Mouse (Mus musculus) lung, adult 2 months (tissue): ENCODE data around the gene Grik2. TPM values are rescaled to one million over a fixed set of nuclear protein-coding genes. Genes with fewer than 3 reads are reported as not detected.
"Not testable (repeated sequence)": the region's sequence is repeated elsewhere in the genome, so short reads cannot be mapped to it uniquely, and the experiment has no call there.

Experiments used
- DNase-seq: peaks from one replicate; pipeline ENCODE4 v3.0.0; 2022
- H3K4me1 ChIP-seq: fragments of 200-500 bp; 2 replicates; pipeline ENCODE4 v1.6.1; 2011; ENCODE audit warnings: low read length; ENCODE audit not compliant: control insufficient read depth, insufficient read depth
- H3K4me3 ChIP-seq: fragments of 200-500 bp; replicated peaks from 2 replicates; pipeline ENCODE3; 2011; ENCODE audit warnings: low read depth, mild to moderate bottlenecking, control low read depth, low read length; ENCODE audit errors: extremely low read depth
- CTCF ChIP-seq: fragments of 200-500 bp; IDR thresholded peaks from 2 replicates; pipeline ENCODE4 v1.5.1; 2011; ENCODE audit warnings: mild to moderate bottlenecking, low read length, control low read depth; ENCODE audit not compliant: insufficient read depth
- POLR2A ChIP-seq: fragments of 200-500 bp; IDR thresholded peaks from 2 replicates; pipeline ENCODE4 v1.6.1; 2011; ENCODE audit warnings: low read depth, mild to moderate bottlenecking, control low read depth, low read length, borderline replicate concordance; ENCODE audit errors: extremely low read depth
- WGBS: fragments of 180-500 bp; shearing (Covaris S2); methylation state at CpG from one replicate; pipeline ENCODE4 v1.1.7; 2018; 5-methylcytosine and 5-hydroxymethylcytosine counted together
- polyA plus RNA-seq: library from polyadenylated mRNA; depleted of rRNA; stranded (reverse); fragments of >200 nt; gene quantifications from 2 replicates; pipeline ENCODE4 v1.2.3, GENCODE M21; 2012

The Grik2 gene
- polyA plus RNA-seq, 1 experiment = 0.54 TPM

- 66% methylated on average over 1 of the region's 1 CpGs for WGBS
- no peak overlapping the region for H3K4me3 ChIP-seq
- no peak for DNase-seq
- H3K4me1 ChIP-seq = no peaks in the 10 kb centered on the region
- TF ChIP-seq POLR2A = no peak
- TF ChIP-seq CTCF = no peak
Measured at GRCm38 (mm10) chr10:49497302-49497701, 291.3 kb downstream of the Grik2 start.

GRCm38 (mm10) chr10:49481439-49481838 is 307.1 kb downstream of the Grik2 start:
- Histone ChIP-seq H3K4me3 (no peak overlapping the region), H3K4me1 (no peaks in the 10 kb centered on the region)
- DNase-seq = no peak
- TF ChIP-seq CTCF (no peak), POLR2A (no peak)
- WGBS = 72% methylated on average over 4 of the region's 4 CpGs

GRCm38 (mm10) chr10:49480085-49480749 is 308.3 kb downstream of the Grik2 start:
- DNase-seq = no peak
- no peak for TF ChIP-seq POLR2A
- TF ChIP-seq CTCF = no peak
- Histone ChIP-seq H3K4me1 (no peaks in the 10 kb centered on the region), H3K4me3 (no peak overlapping the region)
- 70% methylated on average over 5 of the region's 5 CpGs for WGBS

DNA sequence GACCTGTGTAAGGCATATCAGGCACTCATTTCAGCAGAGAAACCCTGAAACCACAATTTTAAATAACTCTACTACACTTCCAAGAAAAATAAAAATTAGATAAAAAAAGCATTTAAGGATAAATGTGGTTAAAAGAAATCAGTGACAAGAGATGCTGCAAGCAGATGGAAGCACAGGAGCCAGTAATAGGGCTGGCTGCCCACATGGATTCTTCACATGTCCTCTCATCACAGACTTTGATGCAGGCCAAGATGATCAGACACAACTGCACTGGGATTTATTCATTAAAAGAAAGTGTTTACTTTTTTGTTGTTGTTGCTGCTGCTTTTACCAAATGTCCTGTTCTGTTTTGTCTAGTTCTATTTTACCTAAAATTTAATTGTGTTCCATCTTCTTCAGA is 315.0 kb downstream of the Grik2 start:
- TF ChIP-seq POLR2A (no peak), CTCF (no peak)
- Histone ChIP-seq H3K4me3 (no peak overlapping the region), H3K4me1 (no peaks in the 10 kb centered on the region)
- no peak for DNase-seq

GRCm38 (mm10) chr10:49456791-49457190 is 331.8 kb downstream of the Grik2 start:
- H3K4me3 ChIP-seq = no peak overlapping the region
- H3K4me1 ChIP-seq = no peaks in the 10 kb centered on the region
- TF ChIP-seq CTCF = no peak
- TF ChIP-seq POLR2A = no peak
- 90% methylated on average over 2 of the region's 2 CpGs for WGBS
- no peak for DNase-seq

DNA sequence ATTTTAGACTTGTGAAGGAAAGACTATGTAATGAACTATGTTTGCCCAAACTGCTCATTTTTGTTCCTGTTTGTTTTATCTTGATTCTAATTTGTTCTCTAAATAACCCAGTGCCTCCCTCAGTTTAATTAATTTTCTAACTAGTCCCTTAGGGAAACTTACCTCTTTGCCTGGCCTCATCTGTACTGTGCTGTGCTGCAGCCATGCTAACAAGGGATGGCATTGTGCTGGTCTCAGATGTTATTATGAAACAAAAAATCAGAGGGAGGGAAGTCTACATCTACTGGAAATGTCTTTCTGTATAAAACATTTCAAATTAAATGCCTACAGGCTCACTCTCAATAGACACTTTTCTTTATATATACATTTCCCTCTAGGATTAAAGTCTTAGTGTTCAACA is 335.0 kb downstream of the Grik2 start:
- TF ChIP-seq CTCF = no peak
- TF ChIP-seq POLR2A = no peak
- DNase-seq = no peak
- no peak overlapping the region for H3K4me3 ChIP-seq
- H3K4me1 ChIP-seq = no peaks in the 10 kb centered on the region

GRCm38 (mm10) chr10:49441369-49441768 is 347.2 kb downstream of the Grik2 start:
- Histone ChIP-seq H3K4me1 (no peaks in the 10 kb centered on the region), H3K4me3 (no peak overlapping the region)
- TF ChIP-seq POLR2A (no peak), CTCF (no peak)
- 77% methylated on average over 1 of the region's 1 CpGs for WGBS
- DNase-seq = no peak

GRCm38 (mm10) chr10:49437057-49437456 is 351.5 kb downstream of the Grik2 start:
- H3K4me1 ChIP-seq = no peaks in the 10 kb centered on the region
- no peak for DNase-seq
- no peak overlapping the region for H3K4me3 ChIP-seq
- whole genome bisulfite sequencing = 64% methylated on average over 2 of the region's 2 CpGs
- TF ChIP-seq CTCF = no peak
- TF ChIP-seq POLR2A = no peak

- no peak for DNase-seq
- Histone ChIP-seq H3K4me3 (no peak overlapping the region), H3K4me1 (no peaks in the 10 kb centered on the region)
- TF ChIP-seq POLR2A = no peak
- no peak for TF ChIP-seq CTCF
- 81% methylated on average over 2 of the region's 2 CpGs for WGBS
Measured at GRCm38 (mm10) chr10:49436301-49436700, 352.3 kb downstream of the Grik2 start.

DNA sequence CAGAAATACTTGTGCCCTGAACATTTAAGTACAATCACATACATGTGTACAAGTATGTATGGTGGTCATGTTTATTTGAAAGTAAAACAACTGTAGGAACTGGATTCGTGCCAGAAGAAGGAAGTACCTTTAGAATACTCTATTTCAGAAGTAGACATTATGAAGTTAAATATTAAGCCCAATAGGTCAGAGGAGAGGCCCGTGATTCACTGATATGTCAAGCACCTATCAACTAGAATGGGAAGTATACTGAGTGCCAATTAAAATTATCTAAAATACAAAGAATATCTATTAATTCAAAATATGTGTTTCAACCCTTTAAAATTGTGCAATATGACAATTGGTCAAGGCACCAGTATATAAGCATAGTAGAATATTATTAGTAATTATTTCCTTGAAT is 355.7 kb downstream of the Grik2 start:
- 56% methylated on average over 2 of the region's 2 CpGs for WGBS
- Histone ChIP-seq H3K4me3 (no peak overlapping the region), H3K4me1 (no peaks in the 10 kb centered on the region)
- DNase-seq = no peak
- TF ChIP-seq POLR2A (no peak), CTCF (no peak)

DNA sequence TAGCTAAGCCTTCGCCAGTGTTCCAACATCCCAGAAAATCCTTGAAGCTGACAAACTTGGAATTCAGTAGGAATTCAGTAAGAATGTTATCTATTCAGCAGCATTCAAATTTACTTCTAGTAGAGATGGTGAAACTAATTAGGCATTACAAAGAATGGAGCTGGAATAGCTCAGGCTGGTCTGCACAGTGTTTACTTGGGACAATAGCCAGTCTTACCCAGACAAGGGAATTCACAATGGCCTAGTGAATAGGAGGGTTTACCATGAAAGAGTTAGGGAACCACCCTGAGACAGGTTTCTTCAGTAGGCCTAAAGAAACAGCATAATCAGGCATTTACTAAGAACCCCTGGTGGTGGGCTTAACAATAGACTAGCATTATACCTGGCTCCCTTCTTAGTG is 371.4 kb downstream of the Grik2 start:
- not testable (repeated sequence) for H3K4me1 ChIP-seq, H3K4me3 ChIP-seq, DNase-seq
- 92% methylated on average over 1 of the region's 1 CpGs for WGBS
